Mouse (Mus musculus): ENCODE data around the gene Prss8.

- TF ChIP-seq CTCF (IDR thresholded peaks at IDR 0.05; ENCODE audit: borderline replicate concordance, control insufficient read depth, extremely low read depth, insufficient read depth, low read length, poor library complexity) (no peak), POLR2A (IDR thresholded peaks at IDR 0.05; ENCODE audit: control insufficient read depth, extremely low read depth, insufficient read depth, low read length, poor library complexity) (no peak)
Measured at GRCm38 (mm10) chr7:127879301-127879700, 50.6 kb downstream of the Prss8 start.

Measured in thymus, adult 2 months (tissue).